Mouse (Mus musculus) spleen, postnatal 0 days (tissue): Measurements from ENCODE around the gene Pla2g10. TPM values are rescaled to one million over a fixed set of nuclear protein-coding genes. Genes with fewer than 3 reads are reported as not detected.

ENCODE experiments used
- polyA plus RNA-seq: library from polyadenylated mRNA; unstranded; fragments of >200 nt; fragmentation: Nextera tagmentation; extraction: Ambion mirVana; gene quantifications from 2 replicates; pipeline ENCODE4 v1.2.1, GENCODE M21; 2015

Pla2g10 gene
- polyA plus RNA-seq, result not detected in 2 replicates

DNA sequence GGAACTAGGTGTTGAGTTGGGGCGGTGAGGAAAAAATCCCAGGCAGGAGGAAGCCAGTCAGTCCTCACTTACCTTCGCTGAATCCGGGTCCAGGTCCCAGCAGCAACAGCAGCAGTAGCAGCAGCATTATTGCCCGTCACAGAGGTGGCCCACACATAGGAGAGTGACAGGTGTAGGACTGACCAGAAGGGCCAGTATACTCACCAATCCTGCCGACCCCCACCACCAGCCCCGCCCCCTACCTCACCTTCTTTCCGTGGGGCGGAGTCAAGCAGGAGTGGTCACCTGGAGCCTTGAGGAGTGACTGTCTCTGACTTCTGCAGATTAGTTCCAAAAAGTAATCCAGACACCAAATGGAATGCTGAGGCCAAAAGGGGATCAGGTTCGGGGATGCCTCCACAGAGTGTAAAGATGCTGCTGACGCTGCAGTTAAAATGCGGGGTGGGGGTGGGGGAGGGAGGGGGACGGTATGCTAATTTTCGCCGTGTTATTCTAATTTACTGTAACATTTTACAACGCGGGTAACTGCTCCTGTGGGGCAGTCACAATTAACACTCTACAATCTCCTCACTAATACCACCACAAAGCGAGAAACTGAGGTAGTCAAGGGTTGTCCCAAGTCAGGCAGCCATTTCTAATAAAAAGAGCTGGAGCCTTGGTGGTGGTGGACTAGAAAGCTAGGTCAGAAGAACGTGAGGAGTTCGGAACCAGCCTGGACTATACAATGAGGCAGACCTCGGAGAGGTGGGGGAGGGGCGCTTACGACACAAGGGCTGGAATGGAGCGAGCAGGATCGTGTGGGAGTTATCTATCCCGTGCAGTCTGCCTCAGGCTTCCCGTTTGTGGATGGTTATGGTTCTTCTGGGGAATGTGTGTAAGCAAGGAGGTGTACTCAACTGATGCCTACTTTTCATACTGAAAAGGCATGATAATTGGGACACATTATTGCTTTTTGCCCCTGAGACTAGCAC is at the start of gene Pla2g10:
Gene Pla2g10, minus strand, starts transcription at position 699 of the 971 bp plus-strand sequence.

DNA sequence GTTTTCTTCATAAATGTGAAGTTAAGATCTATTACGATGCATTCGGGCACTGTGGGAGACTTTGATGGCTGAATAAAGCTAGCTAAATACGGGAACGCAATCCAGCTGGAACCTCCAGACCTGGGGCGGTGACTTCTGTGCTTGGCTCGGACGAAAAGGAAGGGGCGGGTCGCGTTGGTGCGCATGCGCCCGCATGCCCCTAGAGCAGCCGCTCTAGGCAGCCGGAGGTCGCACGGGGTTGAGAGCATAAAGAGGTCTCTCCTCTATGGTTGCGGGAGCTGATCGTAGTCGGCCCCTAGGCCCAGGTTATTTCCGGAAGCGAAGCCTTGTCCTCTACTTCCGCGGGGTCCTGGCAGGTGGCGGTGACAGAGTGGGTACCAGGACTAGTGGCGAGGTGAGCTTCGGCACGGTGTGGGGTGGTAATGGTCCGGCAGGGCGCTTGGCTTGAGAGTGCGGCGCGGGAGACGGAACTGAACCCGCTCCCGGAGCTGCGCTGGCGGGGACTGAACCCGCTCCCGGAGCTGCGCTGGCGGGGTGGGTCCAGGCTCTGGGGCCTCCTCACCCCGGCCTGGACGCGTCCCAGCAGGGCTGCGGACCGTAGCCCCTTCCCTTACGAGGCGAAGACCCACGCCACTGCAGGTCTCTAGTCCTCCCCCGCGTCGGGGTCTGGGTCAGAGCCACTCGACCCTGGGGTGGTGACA is 58.9 kb downstream of the Pla2g10 start, which contains the start of the genes Bfar and 3110001I22Rik:
Gene Bfar, plus strand, starts transcription at position 174 of the 701 bp plus-strand sequence.
Gene 3110001I22Rik, plus strand, starts transcription at position 245 of the 701 bp plus-strand sequence.

DNA sequence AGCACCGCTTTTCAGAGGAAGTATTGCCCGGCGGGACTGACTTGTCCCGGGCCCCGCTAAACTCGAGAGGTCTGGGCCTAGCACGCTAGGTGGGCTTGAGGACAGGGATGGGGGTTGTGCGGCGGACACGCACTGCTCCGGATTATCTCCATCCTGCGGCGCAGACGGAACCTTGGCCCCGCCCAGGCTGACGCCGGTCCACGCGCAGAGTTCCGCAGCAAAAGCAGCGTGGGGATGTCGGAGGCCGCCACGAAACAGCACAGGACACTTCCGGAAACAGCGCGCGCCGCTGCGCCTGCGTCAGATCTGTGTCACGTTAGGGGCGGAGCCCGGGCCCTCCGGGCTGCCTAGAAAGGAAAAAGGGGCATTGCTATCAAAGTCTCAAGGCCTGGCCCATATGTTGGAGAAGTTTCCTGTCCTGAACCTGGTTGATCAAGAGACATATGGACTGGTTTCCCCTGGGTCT is 62.9 kb downstream of the Pla2g10 start, which contains the start of gene Parn:
Gene Parn, minus strand, starts transcription at position 293 of the 466 bp plus-strand sequence.

Other genes with a start within 250 kb of the Pla2g10 start
- gene Parn, start 62.8 kb downstream of the Pla2g10 start, polyA plus RNA-seq, result 22.3 and 24.7 TPM in 2 replicates
- 19.7 and 23.5 TPM in 2 replicates for gene Bfar, start 59.1 kb downstream of the Pla2g10 start, polyA plus RNA-seq
- gene 3110001I22Rik, start 59.1 kb downstream of the Pla2g10 start, polyA plus RNA-seq, result 3.2 and 4.3 TPM in 2 replicates
- 28.2 and 28.3 TPM in 2 replicates for gene Rrn3, start 49.7 kb upstream of the Pla2g10 start, polyA plus RNA-seq
- 65.9 and 71.8 TPM in 2 replicates for gene Ntan1, start 87.9 kb upstream of the Pla2g10 start, polyA plus RNA-seq
- 21.2 and 24.6 TPM in 2 replicates for gene Pdxdc1, start 172.1 kb upstream of the Pla2g10 start, polyA plus RNA-seq
- gene Mpv17l, start 172.2 kb upstream of the Pla2g10 start, polyA plus RNA-seq, result 1.0 and 1.5 TPM in 2 replicates